Mouse (Mus musculus): ENCODE results near the gene Ciart. TPM values are rescaled to one million over a fixed set of nuclear protein-coding genes. Genes with fewer than 3 reads are reported as not detected.
A peak's percentile ranks its signal among the peaks of the same experiment; 100 is the strongest.
"Not testable (repeated sequence)": the region's sequence is repeated elsewhere in the genome, so short reads cannot be mapped to it uniquely, and the experiment has no call there.

Ciart gene
- polyA plus RNA-seq, 1 experiment = not detected

DNA sequence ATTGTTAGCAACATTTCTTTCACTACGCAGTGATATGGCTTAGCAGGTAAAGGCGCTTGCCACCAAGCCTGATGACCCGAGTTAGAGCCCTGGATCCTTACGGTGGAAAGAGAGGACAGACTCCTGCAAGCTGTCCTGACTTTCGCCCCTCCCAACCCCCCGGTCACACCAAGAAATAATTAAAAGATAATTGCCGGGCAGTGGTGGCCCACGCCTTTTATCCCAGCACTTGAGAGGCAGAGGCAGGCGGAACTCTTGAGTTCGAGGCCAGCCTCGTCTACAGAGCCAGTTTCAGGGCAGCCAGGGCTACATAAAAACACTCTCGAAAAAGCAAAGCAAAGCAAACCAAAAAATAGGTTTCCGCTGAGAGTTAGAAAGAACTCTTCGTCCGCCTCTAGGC lies 11.1 kb downstream of the Ciart start:
- WGBS = 5% methylated on average over 15 of the region's 15 CpGs
- H3K27ac ChIP-seq (ENCODE audit: insufficient read depth, low read depth, low read length) = 0 out of 2 replicates have a peak overlapping the region, but pooled peaks have one; percentile 7
- peaks cover 5% of the 10 kb centered on the region for H3K4me1 ChIP-seq (ENCODE audit: control insufficient read depth, insufficient read depth, low read length)
- peak overlapping the region; percentile 71 for H3K4me3 ChIP-seq (ENCODE audit: insufficient read depth, low read depth, low read length)
- TF ChIP-seq POLR2A (IDR thresholded peaks at IDR 0.05; ENCODE audit: insufficient read depth, low read depth, low read length) (no peak), CTCF (IDR thresholded peaks at IDR 0.05; ENCODE audit: insufficient read depth, low read depth, low read length) (no peak)

DNA sequence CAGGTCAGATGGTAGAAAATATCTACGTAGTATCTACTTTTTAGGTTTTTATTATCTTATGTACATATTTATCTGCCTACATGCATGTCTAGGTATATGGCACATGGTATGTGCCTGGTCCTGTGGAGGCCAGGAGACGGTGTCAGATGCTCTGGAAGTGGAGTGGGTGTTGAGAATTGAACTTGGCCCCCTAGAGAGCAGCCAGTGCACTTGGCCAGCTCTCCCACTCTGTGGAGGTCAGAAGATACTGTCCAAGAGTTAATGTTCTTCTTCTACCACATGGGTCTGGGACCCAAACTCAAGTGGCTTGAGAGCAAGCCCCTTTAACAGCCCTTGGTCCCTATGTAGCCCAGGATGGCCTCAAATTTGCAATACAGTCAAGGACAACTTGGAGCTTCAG lies 14.6 kb downstream of the Ciart start:
- Histone ChIP-seq H3K4me1 (ENCODE audit: control insufficient read depth, insufficient read depth, low read length) (peaks cover 9% of the 10 kb centered on the region; the same call in 1 of the 2 replicates), H3K4me3 (ENCODE audit: insufficient read depth, low read depth, low read length) (no peak overlapping the region), H3K27ac (ENCODE audit: insufficient read depth, low read depth, low read length) (no peak overlapping the region)
- TF ChIP-seq CTCF (IDR thresholded peaks at IDR 0.05; ENCODE audit: insufficient read depth, low read depth, low read length) = no peak
- WGBS = 89% methylated on average over 2 of the region's 2 CpGs

DNA sequence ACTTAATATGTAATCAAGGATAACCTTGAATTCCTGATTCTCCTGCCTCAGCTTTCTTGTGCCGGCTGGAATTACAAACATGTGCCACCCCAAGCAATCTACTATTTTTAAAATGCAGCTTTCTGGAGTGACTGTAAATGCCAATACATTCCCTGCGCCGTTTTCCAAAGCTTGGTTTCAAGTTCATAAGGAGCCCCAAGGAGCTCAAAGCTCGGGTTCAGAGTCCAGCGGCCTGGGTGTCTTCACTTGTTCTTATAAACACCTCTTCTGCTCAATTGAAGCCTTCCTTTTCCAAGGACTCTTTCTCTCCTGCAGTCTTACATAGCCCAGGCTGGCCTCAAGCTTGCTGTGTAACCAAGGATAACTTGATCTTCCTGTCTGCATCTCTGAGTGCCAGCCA lies 16.0 kb downstream of the Ciart start:
- Histone ChIP-seq H3K27ac (ENCODE audit: insufficient read depth, low read depth, low read length) (no peak overlapping the region), H3K4me1 (ENCODE audit: control insufficient read depth, insufficient read depth, low read length) (peaks cover 6% of the 10 kb centered on the region; the same call in 1 of the 2 replicates), H3K4me3 (ENCODE audit: insufficient read depth, low read depth, low read length) (no peak overlapping the region)
- 89% methylated on average over 5 of the region's 5 CpGs for WGBS
- TF ChIP-seq POLR2A (IDR thresholded peaks at IDR 0.05; ENCODE audit: insufficient read depth, low read depth, low read length) = no peak
- TF ChIP-seq CTCF (IDR thresholded peaks at IDR 0.05; ENCODE audit: insufficient read depth, low read depth, low read length) = no peak

DNA sequence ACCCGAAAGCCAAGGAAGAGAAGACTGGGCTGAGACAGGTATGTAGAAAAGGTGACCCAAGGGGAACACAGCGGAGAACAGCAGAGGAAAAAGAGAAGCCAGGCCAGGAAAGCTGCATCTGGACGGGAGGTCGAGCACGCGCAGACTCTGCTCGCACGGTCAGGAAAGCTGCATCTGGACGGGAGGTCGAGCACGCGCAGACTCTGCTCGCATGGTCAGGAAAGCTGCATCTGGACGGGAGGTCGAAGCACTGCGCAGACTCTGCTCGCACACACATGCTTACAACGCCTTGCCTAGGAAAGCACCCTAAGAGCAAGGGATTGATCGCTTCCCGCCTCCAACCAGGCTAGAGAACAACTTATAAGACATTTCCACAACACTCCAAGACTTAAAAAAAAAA lies 16.5 kb downstream of the Ciart start:
- TF ChIP-seq CTCF (IDR thresholded peaks at IDR 0.05; ENCODE audit: insufficient read depth, low read depth, low read length) (no peak), POLR2A (IDR thresholded peaks at IDR 0.05; ENCODE audit: insufficient read depth, low read depth, low read length) (no peak)
- Histone ChIP-seq H3K27ac (ENCODE audit: insufficient read depth, low read depth, low read length) (no peak overlapping the region), H3K4me3 (ENCODE audit: insufficient read depth, low read depth, low read length) (no peak overlapping the region), H3K4me1 (ENCODE audit: control insufficient read depth, insufficient read depth, low read length) (peaks cover 6% of the 10 kb centered on the region; the same call in 1 of the 2 replicates)
- WGBS = 92% methylated on average over 20 of the region's 20 CpGs

DNA sequence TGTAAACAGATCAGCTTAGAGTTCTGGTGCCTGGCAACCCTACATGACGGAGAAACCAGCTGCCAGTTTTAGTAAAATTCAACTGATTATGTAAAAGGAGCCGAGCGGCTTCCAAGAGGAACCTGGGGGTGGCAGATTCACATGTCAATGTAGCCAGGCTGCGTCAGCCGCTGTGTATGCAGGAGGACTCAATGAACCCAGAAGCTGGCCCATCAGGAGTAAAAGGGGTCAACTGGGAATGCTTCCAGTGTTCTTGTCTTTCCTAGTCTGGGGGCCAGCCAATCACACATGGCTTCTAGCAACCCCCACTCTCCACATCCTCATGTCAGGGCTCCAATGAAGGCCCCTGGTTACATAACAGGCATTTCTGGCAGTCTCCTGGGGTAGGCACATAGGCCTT lies 17.0 kb downstream of the Ciart start:
- TF ChIP-seq CTCF (IDR thresholded peaks at IDR 0.05; ENCODE audit: insufficient read depth, low read depth, low read length) = no peak
- no peak for TF ChIP-seq POLR2A (IDR thresholded peaks at IDR 0.05; ENCODE audit: insufficient read depth, low read depth, low read length)
- H3K4me1 ChIP-seq (ENCODE audit: control insufficient read depth, insufficient read depth, low read length) = peaks cover 4% of the 10 kb centered on the region; the same call in 1 of the 2 replicates
- no peak overlapping the region for H3K4me3 ChIP-seq (ENCODE audit: insufficient read depth, low read depth, low read length)
- no peak overlapping the region for H3K27ac ChIP-seq (ENCODE audit: insufficient read depth, low read depth, low read length)
- WGBS = 53% methylated on average over 5 of the region's 5 CpGs

DNA sequence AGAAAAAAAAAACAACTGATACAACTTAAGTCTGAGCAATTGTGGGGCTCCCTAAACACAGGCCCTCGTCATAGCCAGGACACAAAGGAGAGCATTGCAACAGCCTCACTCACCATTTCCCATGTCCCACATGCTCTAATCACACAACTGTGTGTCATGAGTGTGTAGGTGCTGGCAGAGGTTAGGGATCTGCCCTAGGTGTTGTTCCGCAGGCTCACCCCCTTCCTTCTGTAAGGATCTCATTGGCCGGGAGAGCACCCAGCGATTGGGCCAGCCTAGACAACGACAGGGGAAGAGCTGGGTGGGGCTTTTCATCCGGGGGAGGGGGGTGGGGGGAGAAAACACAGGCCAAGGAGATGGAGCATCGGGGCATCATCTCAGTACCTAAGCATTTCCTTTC lies 18.5 kb downstream of the Ciart start:
- TF ChIP-seq CTCF (IDR thresholded peaks at IDR 0.05; ENCODE audit: insufficient read depth, low read depth, low read length) = no peak
- TF ChIP-seq POLR2A (IDR thresholded peaks at IDR 0.05; ENCODE audit: insufficient read depth, low read depth, low read length) = no peak
- Histone ChIP-seq H3K27ac (ENCODE audit: insufficient read depth, low read depth, low read length) (no peak overlapping the region), H3K4me1 (ENCODE audit: control insufficient read depth, insufficient read depth, low read length) (peaks cover 4% of the 10 kb centered on the region; the same call in 1 of the 2 replicates), H3K4me3 (ENCODE audit: insufficient read depth, low read depth, low read length) (no peak overlapping the region)
- 72% methylated on average over 7 of the region's 7 CpGs for WGBS

DNA sequence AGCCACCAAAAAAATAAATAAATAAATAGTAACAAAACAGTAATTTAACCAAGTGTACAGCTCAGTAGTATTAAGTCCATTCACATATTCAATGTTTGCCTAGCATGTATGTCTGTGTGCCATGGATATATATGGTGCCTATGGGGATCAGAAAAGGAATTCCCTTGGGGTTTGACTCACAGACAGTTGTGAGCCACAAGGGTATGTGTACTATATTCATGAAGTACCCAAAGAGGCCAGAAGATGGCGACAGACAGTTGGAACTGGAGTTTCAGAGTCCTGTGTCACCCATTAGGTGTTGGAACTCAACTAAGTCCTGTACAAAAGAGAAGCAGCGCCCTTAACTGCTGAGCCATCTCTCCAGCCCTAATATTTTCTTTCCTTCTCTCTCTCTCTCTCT lies 20.3 kb downstream of the Ciart start:
- H3K27ac ChIP-seq (ENCODE audit: insufficient read depth, low read depth, low read length) = no peak overlapping the region
- WGBS = 34% methylated on average over 2 of the region's 2 CpGs
- no peak overlapping the region for H3K4me3 ChIP-seq (ENCODE audit: insufficient read depth, low read depth, low read length)
- no peak for TF ChIP-seq CTCF (IDR thresholded peaks at IDR 0.05; ENCODE audit: insufficient read depth, low read depth, low read length)
- no peak for TF ChIP-seq POLR2A (IDR thresholded peaks at IDR 0.05; ENCODE audit: insufficient read depth, low read depth, low read length)
- peaks cover 4% of the 10 kb centered on the region; the same call in 1 of the 2 replicates for H3K4me1 ChIP-seq (ENCODE audit: control insufficient read depth, insufficient read depth, low read length)

DNA sequence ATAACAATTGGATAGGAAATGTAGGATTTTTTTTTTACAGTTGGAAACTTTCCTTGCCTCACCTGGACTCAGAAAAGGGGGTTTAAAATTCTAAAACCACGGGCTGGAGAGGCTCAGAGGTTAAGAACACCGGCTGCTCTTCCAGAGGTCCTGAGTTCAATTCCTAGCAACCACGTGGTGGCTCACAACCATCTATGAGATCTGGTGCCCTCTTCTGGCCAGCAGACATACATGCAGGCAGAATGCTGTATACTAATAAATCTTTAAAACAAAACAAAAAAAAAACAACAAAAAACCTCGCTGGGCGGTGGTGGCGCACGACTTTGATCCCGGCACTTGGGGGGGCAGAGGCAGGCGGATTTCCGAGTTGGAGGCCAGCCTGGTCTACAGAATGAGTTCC lies 20.8 kb downstream of the Ciart start:
- Histone ChIP-seq H3K27ac (ENCODE audit: insufficient read depth, low read depth, low read length) (no peak overlapping the region), H3K4me1 (ENCODE audit: control insufficient read depth, insufficient read depth, low read length) (peaks cover 4% of the 10 kb centered on the region; the same call in 1 of the 2 replicates), H3K4me3 (ENCODE audit: insufficient read depth, low read depth, low read length) (no peak overlapping the region)
- 73% methylated on average over 10 of the region's 10 CpGs for WGBS
- no peak for TF ChIP-seq POLR2A (IDR thresholded peaks at IDR 0.05; ENCODE audit: insufficient read depth, low read depth, low read length)
- no peak for TF ChIP-seq CTCF (IDR thresholded peaks at IDR 0.05; ENCODE audit: insufficient read depth, low read depth, low read length)

DNA sequence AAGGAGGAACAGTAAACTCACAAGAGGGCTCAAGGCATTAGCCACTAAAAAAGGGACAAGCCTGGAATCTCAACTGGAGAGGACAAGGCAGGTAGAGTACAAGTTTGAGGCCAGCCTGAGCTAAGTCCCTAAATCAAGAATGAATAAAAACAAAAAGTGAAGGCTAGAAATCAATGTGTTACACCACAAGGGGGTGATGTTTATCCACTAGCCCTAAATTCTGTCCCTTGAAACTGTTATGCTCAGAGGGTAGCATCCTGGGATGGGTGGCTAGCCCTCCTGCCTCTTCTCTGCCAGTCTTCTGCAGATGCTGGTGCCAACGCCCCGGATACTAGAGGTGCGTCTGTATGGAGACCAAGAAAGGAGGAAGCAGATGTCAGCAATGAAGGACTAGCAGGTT lies 21.7 kb downstream of the Ciart start:
- 76% methylated on average over 3 of the region's 3 CpGs for WGBS
- TF ChIP-seq CTCF (IDR thresholded peaks at IDR 0.05; ENCODE audit: insufficient read depth, low read depth, low read length) (no peak), POLR2A (IDR thresholded peaks at IDR 0.05; ENCODE audit: insufficient read depth, low read depth, low read length) (no peak)
- no peak overlapping the region for H3K4me3 ChIP-seq (ENCODE audit: insufficient read depth, low read depth, low read length)
- peaks cover 4% of the 10 kb centered on the region; the same call in 1 of the 2 replicates for H3K4me1 ChIP-seq (ENCODE audit: control insufficient read depth, insufficient read depth, low read length)
- H3K27ac ChIP-seq (ENCODE audit: insufficient read depth, low read depth, low read length) = no peak overlapping the region

DNA sequence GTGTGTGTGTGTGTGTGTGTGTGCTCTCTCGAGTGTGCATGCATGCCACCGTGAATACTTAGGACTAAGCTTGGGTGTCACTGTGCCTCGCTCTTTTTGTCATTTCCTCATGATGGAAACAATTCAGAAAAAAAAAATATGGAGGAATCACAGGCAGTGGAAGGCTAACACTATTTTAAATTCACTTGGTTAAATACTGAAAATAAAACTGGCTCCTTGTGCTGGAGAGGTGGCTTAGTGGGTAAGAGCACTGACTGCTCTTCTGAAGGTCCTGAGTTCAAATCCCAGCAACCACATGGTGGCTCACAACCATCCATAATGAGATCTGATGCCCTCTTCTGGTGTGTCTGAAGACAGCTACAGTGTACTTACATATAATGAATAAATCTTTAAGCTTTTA lies 23.8 kb downstream of the Ciart start:
- not testable (repeated sequence) for H3K4me3 ChIP-seq (ENCODE audit: insufficient read depth, low read depth, low read length); H3K27ac ChIP-seq (ENCODE audit: insufficient read depth, low read depth, low read length); H3K4me1 ChIP-seq (ENCODE audit: control insufficient read depth, insufficient read depth, low read length)
- WGBS = 76% methylated on average over 3 of the region's 3 CpGs

DNA sequence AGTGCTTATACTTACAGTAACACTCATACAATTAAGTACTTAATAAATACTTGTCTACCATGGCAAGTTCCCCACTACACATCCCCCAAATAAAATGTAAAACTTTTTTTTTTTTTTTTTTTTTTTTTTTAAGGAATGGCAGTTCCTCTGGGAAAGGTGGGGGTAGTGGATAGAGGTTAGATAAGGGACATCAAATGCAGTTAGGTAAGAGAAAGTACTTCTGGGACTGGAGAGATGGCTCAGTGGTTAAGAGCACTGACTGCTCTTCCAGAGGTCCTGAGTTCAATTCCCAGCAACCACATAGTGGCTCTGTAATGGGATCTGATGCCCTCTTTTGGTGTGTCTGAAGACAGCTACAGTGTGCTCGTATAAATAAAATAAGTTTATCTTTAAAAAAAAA lies 25.0 kb downstream of the Ciart start:
- H3K4me1 ChIP-seq (ENCODE audit: control insufficient read depth, insufficient read depth, low read length); H3K4me3 ChIP-seq (ENCODE audit: insufficient read depth, low read depth, low read length); H3K27ac ChIP-seq (ENCODE audit: insufficient read depth, low read depth, low read length): not testable (repeated sequence)
- WGBS = 86% methylated on average over 1 of the region's 1 CpGs
